Mouse (Mus musculus): ENCODE data around the gene Slc38a2. TPM values are rescaled to one million over a fixed set of nuclear protein-coding genes. Genes with fewer than 3 reads are reported as not detected.

Gene Slc38a2
- polyA plus RNA-seq, 1 experiment from 2014 or later: 125 TPM

GRCm38 (mm10) chr15:96736663-96737385 lies 37.3 kb upstream of the Slc38a2 start:
- H3K9me3 ChIP-seq: no peaks in the 10 kb centered on the region
- 88% methylated on average over 15 of the region's 15 CpGs for WGBS
- no peak overlapping the region for H3K4me2 ChIP-seq
- no peak overlapping the region for H3K9ac ChIP-seq
- no peaks in the 10 kb centered on the region for H3K36me3 ChIP-seq (replicated peaks)
- ATAC-seq (replicated peaks): no peak
- no peaks in the 10 kb centered on the region for H3K4me1 ChIP-seq
- H3K4me3 ChIP-seq: no peak overlapping the region
- H3K27ac ChIP-seq: no peak overlapping the region
- no peaks in the 10 kb centered on the region for H3K27me3 ChIP-seq (replicated peaks)

GRCm38 (mm10) chr15:96735562-96736160 lies 36.1 kb upstream of the Slc38a2 start:
- no peaks in the 10 kb centered on the region for H3K27me3 ChIP-seq (replicated peaks)
- H3K4me1 ChIP-seq: no peaks in the 10 kb centered on the region
- no peak overlapping the region for H3K4me2 ChIP-seq
- no peaks in the 10 kb centered on the region for H3K9me3 ChIP-seq
- H3K27ac ChIP-seq: no peak overlapping the region
- no peak overlapping the region for H3K9ac ChIP-seq
- ATAC-seq (replicated peaks): no peak
- H3K36me3 ChIP-seq (replicated peaks): no peaks in the 10 kb centered on the region
- WGBS: 82% methylated on average over 15 of the region's 15 CpGs
- H3K4me3 ChIP-seq: no peak overlapping the region

GRCm38 (mm10) chr15:96734423-96734822 lies 34.9 kb upstream of the Slc38a2 start:
- no peak for ATAC-seq (replicated peaks)
- H3K4me3 ChIP-seq: no peak overlapping the region
- WGBS: 81% methylated on average over 7 of the region's 7 CpGs

GRCm38 (mm10) chr15:96730416-96730815 lies 30.9 kb upstream of the Slc38a2 start:
- no peak for ATAC-seq (replicated peaks)
- Histone ChIP-seq H3K27ac (no peak overlapping the region), H3K9me3 (no peaks in the 10 kb centered on the region), H3K4me2 (no peak overlapping the region), H3K27me3 (replicated peaks) (no peaks in the 10 kb centered on the region), H3K36me3 (replicated peaks) (no peaks in the 10 kb centered on the region), H3K4me1 (no peaks in the 10 kb centered on the region), H3K9ac (no peak overlapping the region), H3K4me3 (no peak overlapping the region)
- WGBS: 89% methylated on average over 9 of the region's 9 CpGs

More at GRCm38 (mm10) chr15:96734423-96734822, 34.9 kb upstream of the Slc38a2 start:
- Histone ChIP-seq H3K9me3 (no peaks in the 10 kb centered on the region), H3K9ac (no peak overlapping the region), H3K36me3 (replicated peaks) (no peaks in the 10 kb centered on the region), H3K27ac (no peak overlapping the region), H3K27me3 (replicated peaks) (no peaks in the 10 kb centered on the region), H3K4me1 (no peaks in the 10 kb centered on the region), H3K4me2 (no peak overlapping the region)

GRCm38 (mm10) chr15:96729785-96730184 lies 30.3 kb upstream of the Slc38a2 start:
- WGBS: 92% methylated on average over 9 of the region's 9 CpGs
- H3K4me2 ChIP-seq: no peak overlapping the region
- no peak overlapping the region for H3K9ac ChIP-seq
- H3K4me3 ChIP-seq: no peak overlapping the region
- no peak for ATAC-seq (replicated peaks)
- H3K36me3 ChIP-seq (replicated peaks): no peaks in the 10 kb centered on the region
- no peaks in the 10 kb centered on the region for H3K27me3 ChIP-seq (replicated peaks)
- H3K9me3 ChIP-seq: no peaks in the 10 kb centered on the region
- no peak overlapping the region for H3K27ac ChIP-seq
- no peaks in the 10 kb centered on the region for H3K4me1 ChIP-seq

GRCm38 (mm10) chr15:96728993-96729392 lies 29.5 kb upstream of the Slc38a2 start:
- ATAC-seq (replicated peaks): no peak
- Histone ChIP-seq H3K9ac (no peak overlapping the region), H3K27ac (no peak overlapping the region), H3K4me1 (peaks cover 6% of the 10 kb centered on the region), H3K36me3 (replicated peaks) (no peaks in the 10 kb centered on the region), H3K4me3 (no peak overlapping the region), H3K27me3 (replicated peaks) (no peaks in the 10 kb centered on the region), H3K4me2 (no peak overlapping the region), H3K9me3 (no peaks in the 10 kb centered on the region)
- 85% methylated on average over 10 of the region's 10 CpGs for WGBS

GRCm38 (mm10) chr15:96728346-96728745 lies 28.8 kb upstream of the Slc38a2 start:
- WGBS: 84% methylated on average over 4 of the region's 4 CpGs
- Histone ChIP-seq H3K36me3 (replicated peaks) (no peaks in the 10 kb centered on the region), H3K9me3 (no peaks in the 10 kb centered on the region)

GRCm38 (mm10) chr15:96724506-96724905 lies 25.0 kb upstream of the Slc38a2 start:
- ATAC-seq (replicated peaks): 0 out of 2 replicates have a peak, but pooled peaks have one; percentile 56

More at GRCm38 (mm10) chr15:96728346-96728745, 28.8 kb upstream of the Slc38a2 start:
- Histone ChIP-seq H3K9ac (no peak overlapping the region), H3K4me3 (no peak overlapping the region), H3K27ac (no peak overlapping the region), H3K27me3 (replicated peaks) (no peaks in the 10 kb centered on the region), H3K4me2 (no peak overlapping the region), H3K4me1 (peaks cover 8% of the 10 kb centered on the region)
- no peak for ATAC-seq (replicated peaks)

GRCm38 (mm10) chr15:96722228-96722627 lies 22.7 kb upstream of the Slc38a2 start:
- H3K9me3 ChIP-seq: no peaks in the 10 kb centered on the region
- H3K4me3 ChIP-seq: no peak overlapping the region
- no peaks in the 10 kb centered on the region for H3K36me3 ChIP-seq (replicated peaks)
- H3K4me1 ChIP-seq: peaks cover 8% of the 10 kb centered on the region
- H3K27ac ChIP-seq: no peak overlapping the region
- H3K4me2 ChIP-seq: no peak overlapping the region
- no peaks in the 10 kb centered on the region for H3K27me3 ChIP-seq (replicated peaks)
- no peak for ATAC-seq (replicated peaks)
- 75% methylated on average over 7 of the region's 7 CpGs for WGBS
- H3K9ac ChIP-seq: no peak overlapping the region

More at GRCm38 (mm10) chr15:96724506-96724905, 25.0 kb upstream of the Slc38a2 start:
- no peak overlapping the region for H3K4me2 ChIP-seq
- peaks cover 8% of the 10 kb centered on the region for H3K4me1 ChIP-seq
- H3K4me3 ChIP-seq: no peak overlapping the region
- no peaks in the 10 kb centered on the region for H3K36me3 ChIP-seq (replicated peaks)
- H3K27me3 ChIP-seq (replicated peaks): no peaks in the 10 kb centered on the region
- no peak overlapping the region for H3K9ac ChIP-seq
- no peaks in the 10 kb centered on the region for H3K9me3 ChIP-seq
- peak overlapping the region; percentile 28; the same call in 1 of the 2 replicates for H3K27ac ChIP-seq

GRCm38 (mm10) chr15:96720146-96720545 lies 20.6 kb upstream of the Slc38a2 start:
- H3K4me2 ChIP-seq: no peak overlapping the region
- WGBS: 94% methylated on average over 6 of the region's 6 CpGs
- no peaks in the 10 kb centered on the region for H3K36me3 ChIP-seq (replicated peaks)
- H3K27ac ChIP-seq: no peak overlapping the region
- no peaks in the 10 kb centered on the region for H3K9me3 ChIP-seq
- H3K4me3 ChIP-seq: no peak overlapping the region
- no peaks in the 10 kb centered on the region for H3K27me3 ChIP-seq (replicated peaks)
- H3K9ac ChIP-seq: no peak overlapping the region
- ATAC-seq (replicated peaks): no peak
- peaks cover 8% of the 10 kb centered on the region for H3K4me1 ChIP-seq

GRCm38 (mm10) chr15:96718466-96718865 lies 18.9 kb upstream of the Slc38a2 start:
- no peak for ATAC-seq (replicated peaks)
- Histone ChIP-seq H3K27ac (no peak overlapping the region), H3K4me2 (no peak overlapping the region), H3K4me1 (no peaks in the 10 kb centered on the region), H3K4me3 (no peak overlapping the region), H3K9ac (no peak overlapping the region), H3K27me3 (replicated peaks) (no peaks in the 10 kb centered on the region), H3K36me3 (replicated peaks) (no peaks in the 10 kb centered on the region), H3K9me3 (no peaks in the 10 kb centered on the region)
- WGBS: 82% methylated on average over 7 of the region's 7 CpGs

GRCm38 (mm10) chr15:96717181-96717580 lies 17.7 kb upstream of the Slc38a2 start:
- H3K27me3 ChIP-seq (replicated peaks): no peaks in the 10 kb centered on the region
- 78% methylated on average over 3 of the region's 3 CpGs for WGBS
- no peak overlapping the region for H3K4me2 ChIP-seq
- no peaks in the 10 kb centered on the region for H3K36me3 ChIP-seq (replicated peaks)
- no peak overlapping the region for H3K9ac ChIP-seq
- H3K4me1 ChIP-seq: no peaks in the 10 kb centered on the region
- H3K27ac ChIP-seq: no peak overlapping the region
- no peaks in the 10 kb centered on the region for H3K9me3 ChIP-seq
- H3K4me3 ChIP-seq: no peak overlapping the region
- ATAC-seq (replicated peaks): no peak

GRCm38 (mm10) chr15:96716371-96716770 lies 16.8 kb upstream of the Slc38a2 start:
- no peak overlapping the region for H3K4me3 ChIP-seq
- no peaks in the 10 kb centered on the region for H3K27me3 ChIP-seq (replicated peaks)
- H3K27ac ChIP-seq: no peak overlapping the region
- H3K4me2 ChIP-seq: no peak overlapping the region
- H3K4me1 ChIP-seq: no peaks in the 10 kb centered on the region
- no peak overlapping the region for H3K9ac ChIP-seq
- ATAC-seq (replicated peaks): no peak
- H3K36me3 ChIP-seq (replicated peaks): no peaks in the 10 kb centered on the region
- no peaks in the 10 kb centered on the region for H3K9me3 ChIP-seq
- WGBS: 91% methylated on average over 4 of the region's 4 CpGs

Measured in midbrain, embryonic 15.5 days (tissue).